Mouse (Mus musculus) ovary, postnatal 14 days (tissue): ENCODE data around the gene Arl4d.
A peak's percentile ranks its signal among the peaks of the same experiment; 100 is the strongest.
"Not testable (repeated sequence)": the region's sequence is repeated elsewhere in the genome, so short reads cannot be mapped to it uniquely, and the experiment has no call there.

Experiments
- DNase-seq: peaks from one replicate; pipeline ENCODE4 v3.0.0; 2022; ENCODE audit warnings: low spot score

The Arl4d gene

DNA sequence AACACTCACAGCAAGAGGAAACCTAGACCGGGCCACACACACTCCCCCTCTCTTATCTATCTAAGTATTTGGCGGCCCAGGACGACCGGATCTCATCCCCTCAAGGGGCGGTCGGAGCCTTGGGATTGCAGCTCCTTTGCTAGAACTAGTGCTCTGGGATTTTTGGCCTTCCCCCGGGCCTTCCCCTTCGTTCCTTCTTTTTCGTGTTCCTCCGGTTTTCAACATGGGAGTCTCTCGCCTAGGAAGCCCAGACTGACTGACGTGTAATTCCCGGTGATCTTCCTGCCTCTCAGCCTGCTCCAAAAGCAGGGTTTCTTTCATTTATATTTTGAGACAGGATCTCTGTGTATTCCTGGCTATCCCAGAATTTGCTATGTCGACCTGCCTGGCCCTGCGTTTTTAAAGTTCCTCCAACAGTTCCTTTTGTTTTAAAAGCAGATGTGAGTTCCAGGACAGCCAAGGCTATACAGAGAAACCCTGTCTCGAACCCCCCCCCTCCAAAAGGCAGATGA, 19.0 kb upstream of the Arl4d start:
- DNase-seq, result not testable (repeated sequence)

DNA sequence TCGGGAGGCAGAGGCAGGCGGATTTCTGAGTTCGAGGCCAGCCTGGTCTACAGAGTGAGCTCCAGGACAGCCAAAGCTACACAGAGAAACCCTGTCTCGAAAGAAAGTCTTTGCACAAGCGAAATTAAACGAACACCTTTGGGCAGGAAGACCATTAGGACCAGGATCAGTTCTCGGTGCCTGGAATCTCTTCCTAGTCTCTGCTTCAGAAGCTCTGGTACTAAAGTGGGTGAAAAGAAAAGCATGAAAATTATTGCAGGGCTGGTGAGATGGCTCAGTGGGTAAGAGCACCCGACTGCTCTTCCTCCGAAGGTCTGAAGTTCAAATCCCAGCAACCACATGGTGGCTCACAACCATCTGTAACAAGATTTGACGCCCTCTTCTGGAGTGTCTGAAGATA, 18.2 kb upstream of the Arl4d start:
- DNase-seq, result not testable (repeated sequence)

DNA sequence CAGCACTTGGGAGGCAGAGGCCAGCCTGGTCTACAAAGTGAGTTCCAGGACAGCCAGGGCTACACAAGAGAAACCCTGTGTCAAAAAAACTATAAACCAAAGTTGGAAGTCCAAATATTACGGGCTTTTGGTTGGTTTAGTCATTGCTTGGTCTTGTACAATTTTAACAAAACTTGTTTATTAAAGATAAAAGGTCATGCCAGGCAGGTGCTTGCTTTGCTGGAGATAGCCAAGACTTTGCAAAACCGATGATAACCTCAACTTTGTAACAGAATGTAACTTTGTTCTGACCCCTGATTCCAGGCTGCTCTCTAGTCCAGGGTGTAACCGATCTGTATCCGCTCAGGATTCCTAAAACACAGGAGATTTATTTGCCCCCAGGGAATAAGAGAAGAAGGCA, 9.0 kb upstream of the Arl4d start:
- DNase-seq, result no peak

DNA sequence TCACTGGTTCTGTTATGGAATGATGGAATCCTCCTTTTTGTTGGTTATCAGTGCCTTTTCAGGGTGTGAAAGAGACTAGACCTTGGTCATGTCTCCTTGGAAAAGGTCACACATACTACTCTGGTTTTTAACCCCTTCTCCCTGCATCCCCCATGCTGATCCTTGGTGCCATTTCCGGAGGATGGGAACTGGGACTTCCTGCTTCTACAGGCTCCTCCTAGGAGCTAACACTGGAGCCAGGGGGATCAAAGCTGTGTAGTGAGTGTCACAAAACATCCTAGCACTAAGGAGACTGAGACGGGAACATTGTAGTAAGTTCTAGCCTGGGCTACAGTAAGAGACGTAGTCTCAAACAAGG, 7.8 kb upstream of the Arl4d start:
- no peak for DNase-seq

DNA sequence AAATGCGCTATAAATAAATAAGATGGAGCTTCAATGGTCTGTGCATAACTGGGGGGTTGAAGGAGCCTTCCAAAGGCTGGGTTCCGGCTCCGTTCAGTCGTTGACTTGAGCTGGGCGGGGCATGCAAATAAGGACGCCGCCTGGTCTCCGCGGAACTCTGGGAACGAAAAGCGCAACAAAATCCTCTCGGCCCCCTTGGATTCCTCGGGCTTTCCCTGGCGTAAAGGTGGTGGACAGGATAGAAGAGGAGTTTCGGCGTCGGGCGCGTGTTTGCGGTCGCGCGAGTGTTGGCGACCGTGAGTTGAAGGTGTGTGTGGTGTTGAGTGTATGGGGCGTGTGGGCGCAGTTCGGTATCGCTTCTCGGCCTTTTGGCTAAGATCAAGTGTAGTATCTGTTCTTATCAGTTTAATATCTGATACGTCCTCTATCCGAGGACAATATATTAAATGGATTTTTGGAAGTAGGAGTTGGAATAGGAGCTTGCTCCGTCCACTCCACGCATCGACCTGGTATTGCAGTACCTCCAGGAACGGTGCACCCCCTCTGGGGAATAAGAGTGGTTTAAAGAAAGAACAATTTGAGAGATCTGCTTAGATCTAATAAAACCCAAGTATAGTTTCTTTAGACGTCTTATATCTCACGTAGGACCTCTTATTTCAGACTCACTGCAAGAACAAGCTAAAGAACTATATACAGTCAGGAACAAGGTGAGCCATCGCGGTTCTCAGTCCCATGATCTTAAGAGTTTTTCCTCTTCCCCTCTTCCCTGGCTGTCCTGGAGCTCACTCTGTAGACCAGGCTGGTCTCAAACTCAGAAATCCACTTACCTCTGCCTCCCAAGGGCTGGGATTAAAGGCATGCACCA, 7.2 kb upstream of the Arl4d start:
- peak; percentile 72 for DNase-seq

DNA sequence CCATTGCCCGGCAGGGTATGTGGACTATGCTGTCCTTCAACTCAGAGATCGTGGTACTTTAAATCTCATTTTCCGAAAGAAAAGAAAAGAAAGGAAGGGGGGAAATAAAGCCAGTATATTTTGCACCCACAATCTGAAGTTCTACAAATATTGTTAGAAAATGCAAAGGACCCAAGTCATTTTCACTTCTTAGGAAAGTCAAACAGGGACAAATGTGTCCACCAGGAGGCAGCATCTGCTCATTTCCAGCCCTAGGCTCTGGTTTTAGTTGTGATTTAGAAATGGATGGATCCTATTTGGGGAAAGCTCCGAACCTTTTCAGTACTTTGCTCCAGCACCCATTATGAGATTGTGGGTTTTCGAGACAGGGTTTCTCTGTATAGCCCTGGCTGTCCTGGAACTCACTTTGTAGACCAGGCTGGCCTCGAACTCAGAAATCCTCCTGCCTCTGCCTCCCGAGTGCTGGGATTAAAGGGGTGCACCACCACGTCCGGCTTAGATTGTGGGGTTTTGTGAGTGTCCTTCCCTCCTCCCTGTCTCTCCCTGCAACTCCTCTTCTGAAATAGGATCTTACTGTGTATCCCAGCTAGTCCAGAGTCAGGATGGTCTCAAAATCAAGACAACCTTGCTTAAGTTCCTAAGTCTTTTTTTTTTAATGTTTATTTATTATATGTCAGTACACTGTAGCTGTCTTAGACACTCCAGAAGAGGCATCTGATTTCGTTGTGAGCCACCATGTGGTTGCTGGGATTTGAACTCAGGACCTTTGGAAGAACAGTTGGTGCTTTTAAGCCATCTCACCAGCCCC, 6.4 kb upstream of the Arl4d start:
- DNase-seq, result peak; percentile 58

DNA sequence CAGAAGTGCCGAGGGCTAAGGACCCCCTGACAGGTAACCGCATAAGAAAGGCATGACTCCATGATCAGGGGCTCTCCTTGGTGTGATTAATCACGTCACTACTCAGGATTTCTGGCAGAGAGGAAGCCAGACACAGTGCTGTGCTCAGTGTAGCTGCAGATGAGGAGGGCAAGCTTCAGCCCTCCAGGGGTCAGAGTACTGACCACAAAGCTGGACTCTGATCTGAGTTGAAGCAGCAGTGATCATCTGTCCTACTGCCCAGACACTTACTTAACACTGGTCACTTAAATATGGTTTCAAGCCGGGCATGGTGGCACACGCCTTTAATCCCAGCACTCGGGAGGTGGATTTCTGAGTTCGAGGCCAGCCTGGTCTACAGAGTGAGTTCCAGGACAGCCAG, 4.2 kb upstream of the Arl4d start:
- DNase-seq, result no peak

DNA sequence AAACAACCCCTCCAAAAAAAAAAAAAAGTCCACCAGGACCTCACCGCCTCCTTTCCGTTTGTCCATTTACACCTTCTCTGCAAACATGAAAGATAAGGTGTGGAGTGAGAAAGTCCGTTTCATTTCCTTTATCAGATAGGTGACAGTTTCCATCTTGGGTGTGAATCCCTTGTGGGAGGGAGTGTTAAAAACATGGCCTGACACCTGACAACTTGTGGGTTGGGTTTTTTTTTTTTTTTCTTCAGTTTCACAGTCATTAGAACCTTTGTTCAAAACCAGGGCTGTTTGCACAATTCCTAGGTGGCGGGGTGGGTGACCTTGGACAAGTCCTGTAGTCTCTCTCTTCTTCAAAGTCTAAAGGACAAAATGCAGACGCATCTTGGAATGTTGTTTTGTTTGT, 3.6 kb upstream of the Arl4d start:
- DNase-seq, result no peak

DNA sequence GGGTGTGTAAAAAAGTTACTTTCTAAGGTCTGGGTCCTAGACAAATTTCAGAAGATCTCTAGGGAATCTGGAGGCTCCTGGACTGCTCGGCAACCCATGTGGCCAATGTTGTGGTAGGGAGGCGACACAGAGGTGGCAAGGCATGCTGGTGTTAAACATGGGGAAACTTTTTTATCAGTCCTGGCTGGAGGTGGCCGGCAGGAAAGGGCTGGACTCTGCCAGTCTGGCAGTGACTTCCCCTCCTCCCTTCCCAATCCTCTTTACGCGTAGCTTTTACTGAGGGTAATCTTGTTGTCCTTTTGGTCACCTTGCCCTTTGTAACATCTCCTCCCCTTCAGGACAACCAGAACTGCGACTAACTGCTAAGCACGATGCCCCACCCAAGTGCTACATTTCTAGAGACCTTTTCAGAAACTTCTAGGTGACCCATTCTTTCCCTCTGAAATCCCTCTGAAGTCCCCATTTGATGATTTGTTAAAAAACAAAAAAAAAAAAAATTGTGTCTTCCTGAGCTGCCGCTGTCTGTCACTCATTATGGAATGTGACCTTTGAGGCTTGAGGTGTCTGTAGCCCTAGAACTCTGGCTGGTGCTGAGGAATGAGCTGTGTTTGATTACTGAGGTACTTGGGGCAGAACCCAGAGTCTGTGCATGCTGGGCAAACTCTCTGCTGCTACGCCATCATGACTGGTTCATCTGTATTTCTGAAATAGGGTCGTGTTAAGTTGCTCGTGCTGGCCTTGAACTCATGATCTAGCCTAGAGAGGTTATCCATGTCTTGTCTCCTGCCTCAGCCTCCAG, 1.9 kb upstream of the Arl4d start:
- no peak for DNase-seq

DNA sequence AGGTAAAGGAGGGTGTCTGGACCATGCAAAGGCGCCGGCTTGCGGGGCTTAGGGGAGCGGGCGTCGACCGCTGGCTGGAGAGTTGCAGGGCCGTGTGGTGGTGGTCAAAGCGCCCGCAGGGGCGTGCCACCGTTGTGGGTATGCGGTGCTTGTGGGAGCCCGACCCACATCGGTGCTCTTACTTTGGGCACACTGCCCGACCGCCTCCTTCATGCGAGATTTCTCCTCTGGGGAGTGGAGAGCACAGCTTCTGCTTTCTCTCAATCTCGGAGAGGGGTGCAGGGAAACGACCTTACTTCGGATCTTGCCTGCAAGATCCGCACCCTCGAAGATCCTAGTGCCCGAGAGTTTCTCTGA, 273 bp downstream of the Arl4d start:
- no peak for DNase-seq

DNA sequence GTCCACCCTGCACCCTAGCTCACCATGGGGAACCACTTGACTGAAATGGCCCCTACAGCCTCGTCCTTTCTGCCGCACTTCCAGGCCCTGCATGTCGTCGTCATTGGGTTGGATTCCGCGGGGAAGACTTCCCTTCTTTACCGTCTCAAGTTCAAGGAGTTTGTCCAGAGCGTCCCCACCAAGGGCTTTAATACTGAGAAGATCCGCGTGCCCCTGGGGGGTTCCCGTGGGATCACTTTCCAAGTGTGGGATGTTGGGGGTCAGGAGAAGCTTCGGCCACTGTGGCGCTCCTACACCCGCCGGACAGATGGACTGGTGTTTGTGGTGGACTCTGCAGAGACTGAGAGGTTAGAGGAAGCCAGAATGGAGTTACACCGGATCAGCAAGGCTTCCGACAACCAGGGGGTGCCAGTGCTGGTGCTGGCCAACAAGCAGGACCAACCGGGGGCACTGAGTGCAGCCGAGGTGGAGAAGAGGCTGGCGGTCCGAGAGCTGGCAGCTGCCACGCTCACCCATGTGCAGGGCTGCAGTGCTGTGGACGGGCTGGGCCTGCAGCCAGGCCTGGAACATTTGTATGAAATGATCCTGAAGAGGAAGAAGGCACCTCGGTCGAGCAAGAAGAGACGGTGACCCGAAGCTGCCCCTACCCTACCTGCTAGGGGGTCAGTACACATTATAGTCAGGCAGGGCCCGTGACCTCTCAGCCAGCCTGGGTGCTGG, 1.4 kb downstream of the Arl4d start:
- DNase-seq, result no peak

DNA sequence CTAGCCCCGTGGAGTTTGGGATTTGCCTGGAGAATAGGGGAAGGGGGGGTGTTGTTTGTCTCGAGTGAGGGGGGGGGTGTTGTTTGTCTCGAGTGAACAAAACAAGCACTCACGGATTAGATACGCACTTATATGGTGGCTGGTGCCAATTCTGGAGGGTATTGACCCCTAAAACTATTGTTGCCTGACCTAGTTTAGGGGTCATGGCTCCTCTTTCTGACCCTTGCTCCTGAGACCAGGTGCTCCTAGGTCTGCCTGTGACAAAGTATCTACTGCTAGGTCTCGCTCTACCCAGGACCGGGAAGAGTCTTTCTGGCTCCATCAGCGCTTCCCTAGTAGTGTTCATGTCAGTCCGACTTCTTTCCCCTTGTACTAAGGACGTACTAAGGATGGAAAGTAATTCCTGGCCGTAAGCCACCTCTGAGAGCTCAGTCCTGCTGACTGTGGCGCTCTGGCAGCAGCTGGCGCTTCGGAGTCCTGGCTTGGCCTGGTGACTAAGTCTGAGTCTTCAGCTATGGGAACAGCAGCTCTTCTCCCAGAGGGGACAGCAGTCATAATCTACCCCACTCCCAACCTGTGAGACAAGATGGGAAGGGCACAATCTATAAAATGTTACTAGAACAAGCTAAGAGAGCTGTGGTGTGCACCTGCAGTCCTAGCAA, 2.7 kb downstream of the Arl4d start:
- DNase-seq, result no peak

DNA sequence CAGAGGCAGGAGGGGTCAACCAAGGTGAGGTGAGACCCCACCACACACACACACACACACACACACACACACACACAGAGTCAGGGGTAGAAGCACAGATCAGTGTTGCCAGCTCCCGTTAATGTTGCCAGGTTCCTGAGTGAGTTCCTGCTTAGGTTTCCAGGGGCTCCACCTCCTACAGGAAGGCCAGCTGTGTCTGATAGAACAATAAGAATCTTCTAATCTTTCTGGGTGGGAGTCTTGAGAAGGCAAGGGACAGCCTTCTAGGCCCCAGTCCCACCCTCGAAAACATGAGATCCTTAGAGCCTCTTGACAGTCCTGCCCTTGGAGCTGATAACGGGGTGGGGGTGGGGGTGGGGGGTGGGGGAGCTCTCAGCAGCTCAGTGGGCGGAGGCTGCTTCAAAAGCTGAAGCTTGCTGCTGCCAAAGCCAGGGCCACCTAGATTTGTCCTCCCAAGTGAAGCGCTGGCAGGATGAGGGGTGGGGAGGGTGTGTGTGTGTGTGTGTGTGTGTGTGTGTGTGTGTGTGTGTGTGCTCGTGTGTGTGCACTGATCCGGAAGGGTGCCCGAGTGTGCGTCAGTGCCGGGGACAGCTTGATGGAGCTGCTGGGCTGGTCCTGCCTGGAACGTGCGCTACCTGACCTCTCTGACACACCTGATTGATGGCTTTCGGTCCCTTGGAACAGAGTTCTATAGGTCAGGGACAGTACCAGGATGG, 3.4 kb downstream of the Arl4d start:
- no peak for DNase-seq

DNA sequence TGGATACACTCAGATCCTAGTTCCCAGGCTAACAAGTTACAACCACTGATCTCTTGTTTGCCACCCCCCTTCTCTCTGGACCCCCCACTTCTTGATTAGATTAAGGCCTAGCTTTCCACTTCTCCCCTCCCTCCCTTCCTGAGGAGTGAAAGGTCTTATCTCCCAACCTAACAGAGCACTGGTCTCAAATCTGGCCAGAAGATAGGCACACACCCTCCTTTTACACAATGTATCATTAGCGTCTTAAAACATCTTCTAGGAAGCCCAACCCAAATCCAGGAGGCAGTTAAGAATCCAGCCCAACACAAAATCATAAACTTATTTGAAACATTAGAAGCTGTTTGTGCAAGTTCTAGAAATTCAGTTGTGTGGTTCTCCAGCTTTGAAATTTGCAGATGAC, 5.0 kb downstream of the Arl4d start:
- DNase-seq, result no peak

DNA sequence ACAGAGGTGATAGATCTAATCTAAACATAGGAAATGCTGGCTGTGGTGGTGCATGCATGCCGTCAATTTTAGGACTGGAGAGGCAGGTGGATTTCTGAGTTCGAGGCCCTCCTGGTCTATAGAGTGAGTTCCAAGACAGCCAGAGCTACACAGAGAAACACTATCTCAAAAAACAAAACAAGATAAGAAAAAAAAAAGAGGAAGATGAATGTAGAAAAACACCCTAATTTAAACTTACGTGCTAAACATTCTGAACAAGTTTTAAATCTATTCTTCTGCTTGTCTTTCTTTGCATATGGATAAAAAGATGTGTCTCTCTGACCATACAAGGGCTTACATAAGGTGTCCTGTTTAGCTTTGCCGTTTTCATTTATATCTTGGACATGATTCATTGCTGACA, 5.9 kb downstream of the Arl4d start:
- DNase-seq, result no peak

DNA sequence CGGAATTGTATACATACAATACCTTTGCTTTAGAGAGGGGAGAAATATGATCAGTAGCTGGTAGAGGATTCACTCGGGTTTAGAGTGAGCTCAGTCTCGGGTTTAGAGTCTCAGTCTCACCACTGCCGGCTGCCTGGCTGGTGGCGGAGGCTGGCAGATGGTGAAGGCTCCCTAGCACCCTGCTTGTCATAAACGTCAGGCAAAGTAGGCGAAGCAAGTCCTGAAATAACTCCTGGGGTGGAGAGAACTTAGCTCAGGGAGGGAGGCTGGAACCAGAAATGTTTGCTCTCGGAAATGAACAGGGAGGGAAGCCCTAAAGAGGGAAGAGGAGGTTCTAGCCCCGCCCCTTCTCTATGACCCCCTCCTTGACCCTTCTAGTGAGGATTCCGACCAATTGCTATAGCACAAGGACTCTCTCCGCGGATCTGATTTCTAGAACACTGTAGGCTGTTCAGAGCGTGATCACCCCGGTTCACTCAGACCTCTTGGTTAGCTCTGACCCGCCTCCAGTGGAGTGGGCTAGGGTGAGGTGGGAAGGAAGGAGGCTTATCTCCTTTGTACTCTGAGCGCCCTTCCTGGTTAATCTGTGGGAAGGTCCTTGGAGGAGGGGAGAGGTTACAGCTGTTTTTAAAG, 7.8 kb downstream of the Arl4d start:
- DNase-seq, result no peak

DNA sequence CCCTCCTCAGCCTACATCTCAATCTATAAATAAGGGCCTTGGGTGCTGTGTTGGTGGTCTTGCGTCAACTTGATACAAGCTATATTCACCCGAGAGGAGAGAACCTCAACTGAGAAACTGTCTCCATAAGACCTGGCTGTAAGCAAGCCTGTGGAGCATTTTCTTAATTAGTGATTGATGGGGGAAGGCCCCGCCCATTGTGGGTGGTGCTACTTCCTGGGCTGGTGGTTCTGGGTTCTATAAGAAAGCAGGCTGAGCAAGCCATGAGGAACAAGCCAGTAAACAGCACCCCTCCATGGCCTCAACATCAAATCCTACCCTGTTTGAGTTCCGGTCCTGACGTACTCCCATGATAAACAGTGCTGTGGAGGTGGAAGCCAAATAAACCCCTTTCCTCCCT, 8.8 kb downstream of the Arl4d start:
- DNase-seq, result no peak

DNA sequence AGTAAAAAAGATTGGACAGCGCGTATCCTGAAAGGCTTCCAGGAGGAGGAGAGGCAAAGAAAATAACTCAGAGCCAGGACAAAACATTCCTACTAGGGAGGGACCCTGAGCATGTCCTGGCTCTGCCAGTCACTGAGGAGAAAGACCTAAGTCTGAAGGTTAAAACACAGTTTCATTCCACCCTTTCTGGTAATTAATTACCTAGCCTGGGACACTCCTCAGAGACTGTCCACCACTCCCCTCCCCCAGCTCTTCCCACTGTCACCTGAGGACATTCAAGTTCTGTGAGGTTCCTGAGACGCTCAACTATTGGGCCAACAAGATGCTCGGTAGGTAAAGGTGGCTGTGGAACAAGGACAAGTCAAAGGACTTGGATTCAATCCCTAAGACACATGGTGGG, 10.0 kb downstream of the Arl4d start:
- no peak for DNase-seq

DNA sequence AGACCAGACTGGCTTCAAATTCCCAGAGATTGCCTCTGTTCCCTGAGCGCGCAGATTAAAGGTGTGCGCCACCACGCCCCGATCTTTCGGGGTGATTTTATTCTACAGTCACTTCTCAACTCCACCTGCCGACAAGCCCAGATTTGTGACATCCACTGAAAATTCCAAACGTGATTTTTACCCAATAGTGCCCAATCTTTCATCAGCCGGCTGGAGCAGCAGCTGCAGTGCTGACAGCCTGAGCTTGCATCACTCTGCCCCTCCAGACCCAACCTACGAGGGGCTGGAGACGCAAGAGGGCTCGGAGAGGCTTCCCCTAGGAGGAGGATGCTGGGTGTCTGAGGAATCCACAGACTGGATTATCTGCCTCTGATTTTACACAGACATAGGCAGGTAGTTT, 12.3 kb downstream of the Arl4d start:
- no peak for DNase-seq

DNA sequence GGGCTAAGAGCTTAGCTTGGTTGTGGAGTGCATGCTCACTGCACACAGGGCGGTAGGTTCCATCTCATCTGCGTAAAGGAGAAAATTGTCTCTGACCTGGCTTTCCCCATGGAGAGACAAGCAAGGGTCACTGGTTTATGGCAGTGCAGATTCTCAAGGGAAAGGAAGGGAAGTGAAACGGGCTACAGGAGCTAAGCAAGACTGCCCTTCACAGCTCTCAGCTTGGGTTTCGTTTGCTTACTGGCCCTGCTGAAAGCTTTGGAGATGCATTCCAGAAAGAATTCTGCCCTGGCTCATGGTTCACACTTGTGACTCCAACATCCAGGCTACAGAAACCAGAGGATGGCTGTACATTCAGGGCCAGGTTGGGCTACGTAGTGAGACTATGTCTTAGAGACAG, 13.4 kb downstream of the Arl4d start:
- DNase-seq, result no peak
